Mouse (Mus musculus) embryonic fibroblast, embryonic 13.5 days (primary cell): ENCODE results near the gene Cacna1a.

Source experiments
- CTCF ChIP-seq: IDR thresholded peaks from 2 replicates; pipeline ENCODE4 v1.5.1; 2011; ENCODE audit warnings: mild to moderate bottlenecking, control low read depth, low read length, moderate library complexity, borderline replicate concordance; ENCODE audit not compliant: insufficient read depth
- POLR2A ChIP-seq: IDR thresholded peaks from 2 replicates; pipeline ENCODE4 v1.6.1; 2011; ENCODE audit warnings: low read depth, mild to moderate bottlenecking, control low read depth, low read length, moderate library complexity

DNA sequence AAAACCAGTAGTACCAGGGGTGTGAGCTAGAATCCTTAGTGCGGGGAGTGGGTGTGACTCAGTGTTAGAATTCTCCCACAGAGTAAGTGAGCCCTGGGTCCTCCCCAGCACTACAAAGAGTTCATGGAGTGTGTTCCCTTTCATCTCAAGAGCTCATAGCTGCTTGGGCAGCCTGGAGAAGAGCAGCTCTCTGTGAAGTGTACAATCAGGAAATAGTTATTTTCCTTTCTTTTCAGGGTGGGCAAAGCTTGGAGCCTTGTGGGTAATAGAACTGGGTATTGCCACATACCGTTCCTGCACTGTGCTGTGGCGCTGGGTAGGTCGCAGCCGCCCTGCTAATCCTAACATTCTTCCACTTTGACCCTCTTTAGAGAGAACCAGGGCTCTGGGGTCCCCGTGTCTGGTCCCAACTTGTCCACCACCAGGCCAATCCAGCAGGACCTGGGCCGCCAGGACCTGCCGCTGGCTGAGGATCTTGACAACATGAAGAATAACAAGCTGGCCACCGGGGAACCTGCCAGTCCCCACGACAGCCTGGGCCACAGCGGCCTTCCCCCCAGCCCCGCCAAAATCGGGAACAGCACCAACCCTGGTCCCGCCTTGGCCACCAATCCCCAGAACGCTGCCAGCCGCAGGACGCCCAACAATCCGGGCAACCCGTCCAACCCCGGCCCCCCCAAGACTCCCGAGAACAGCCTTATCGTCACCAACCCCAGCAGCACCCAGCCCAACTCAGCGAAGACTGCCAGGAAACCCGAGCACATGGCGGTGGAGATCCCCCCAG lies 177.5 kb downstream of the Cacna1a start:
- TF ChIP-seq POLR2A, result no peak
- no peak for TF ChIP-seq CTCF
